Mouse (Mus musculus) G1E (cell line): ENCODE measurements around the gene Map3k7cl.

Experiments used
- CTCF ChIP-seq: IDR thresholded peaks from 2 replicates; pipeline ENCODE4 v1.5.1; 2012; ENCODE audit warnings: low read depth, low read length, inconsistent platforms, mixed read lengths
- GATA1 ChIP-seq: IDR thresholded peaks from 2 replicates; pipeline ENCODE4 v1.6.1; 2012; ENCODE audit warnings: borderline replicate concordance, low read length, inconsistent platforms, mixed read lengths
- POLR2AphosphoS5 ChIP-seq: IDR thresholded peaks from 2 replicates; pipeline ENCODE4 v1.6.1; 2012; ENCODE audit warnings: low read depth, low read length, inconsistent platforms; ENCODE audit not compliant: insufficient replicate concordance
- TAL1 ChIP-seq: conservative IDR thresholded peaks from 2 replicates; pipeline ENCODE4 v1.6.1; 2012; ENCODE audit warnings: low read depth, low read length, inconsistent platforms, mixed read lengths

- TF ChIP-seq GATA1 (no peak), CTCF (no peak), TAL1 (no peak), POLR2AphosphoS5 (no peak)
Measured at GRCm38 (mm10) chr16:87569576-87570105, 16.5 kb downstream of the Map3k7cl start.
